Mouse (Mus musculus): ENCODE measurements around the gene Gars.
A peak's percentile ranks its signal among the peaks of the same experiment; 100 is the strongest.

The Gars gene

DNA sequence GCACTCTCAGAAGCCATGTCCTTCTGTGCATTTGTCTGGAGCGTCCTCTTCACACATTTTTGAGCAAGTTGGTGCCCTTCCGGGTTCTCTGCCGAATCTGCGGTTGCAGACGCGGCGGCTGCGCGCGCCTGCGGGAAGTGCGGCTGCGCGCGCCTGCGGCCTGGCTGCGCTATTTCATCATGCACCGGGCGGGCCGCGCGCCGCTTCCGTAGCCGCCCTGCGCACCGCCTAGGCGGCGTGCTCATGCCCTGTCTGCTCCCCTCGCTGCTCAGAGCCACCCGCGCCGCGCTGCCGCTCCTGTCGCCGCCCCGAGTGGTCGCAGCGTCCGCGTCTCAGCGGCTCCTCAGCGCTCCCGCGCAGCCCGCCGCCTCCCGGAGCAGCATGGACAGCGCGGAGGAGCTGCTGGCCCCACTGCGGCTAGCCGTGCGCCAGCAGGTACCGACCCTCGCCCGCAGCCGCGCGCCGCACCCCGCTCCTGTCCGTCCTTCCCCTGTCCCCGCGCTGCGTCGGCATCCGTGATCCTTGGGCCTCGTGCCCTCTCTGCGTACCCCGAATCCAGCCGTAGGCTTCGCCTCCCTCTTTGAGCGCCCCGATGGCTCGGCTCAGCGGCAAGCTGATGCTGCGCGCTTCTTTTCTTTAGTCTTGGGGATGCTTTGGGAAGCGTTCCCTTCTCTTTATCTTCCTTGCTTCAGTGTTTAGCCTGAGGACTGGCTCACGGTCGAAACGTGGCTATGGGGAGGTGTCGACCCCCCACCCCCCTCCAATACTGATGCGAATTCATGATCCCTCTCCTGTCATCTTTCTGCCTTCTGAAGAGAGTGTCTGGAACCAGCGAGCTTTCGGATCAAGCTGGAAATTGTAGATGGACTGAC lies at the start of gene Gars:
Gene Gars (plus strand): TSS at position 209 of the 872 bp plus-strand sequence.
- DNase-seq, result peak; percentile 93

- no peak for DNase-seq
Measured at GRCm38 (mm10) chr6:54988141-54988540, 49.7 kb upstream of the Gars start.

DNA sequence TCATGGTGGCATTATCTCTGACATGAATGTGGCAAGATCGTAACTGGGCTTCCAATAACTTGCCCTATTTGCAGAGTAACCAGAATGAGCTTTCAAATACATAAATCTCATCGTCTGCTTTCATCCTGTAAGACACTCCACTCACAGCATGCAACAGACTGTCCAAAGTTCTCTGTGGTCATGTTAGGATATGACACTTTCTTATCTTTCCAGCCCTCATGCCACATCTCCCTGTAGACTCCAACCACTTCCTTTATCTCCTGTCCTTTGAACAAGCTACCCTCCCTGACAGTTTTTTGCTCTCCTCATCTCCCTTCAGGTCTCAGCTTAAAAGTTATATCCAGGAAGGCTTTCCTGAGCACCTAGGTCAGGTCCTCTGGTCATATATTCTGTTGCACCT lies 46.6 kb upstream of the Gars start:
- DNase-seq, result no peak

GRCm38 (mm10) chr6:54992141-54992540 lies 45.7 kb upstream of the Gars start:
- no peak for DNase-seq

DNA sequence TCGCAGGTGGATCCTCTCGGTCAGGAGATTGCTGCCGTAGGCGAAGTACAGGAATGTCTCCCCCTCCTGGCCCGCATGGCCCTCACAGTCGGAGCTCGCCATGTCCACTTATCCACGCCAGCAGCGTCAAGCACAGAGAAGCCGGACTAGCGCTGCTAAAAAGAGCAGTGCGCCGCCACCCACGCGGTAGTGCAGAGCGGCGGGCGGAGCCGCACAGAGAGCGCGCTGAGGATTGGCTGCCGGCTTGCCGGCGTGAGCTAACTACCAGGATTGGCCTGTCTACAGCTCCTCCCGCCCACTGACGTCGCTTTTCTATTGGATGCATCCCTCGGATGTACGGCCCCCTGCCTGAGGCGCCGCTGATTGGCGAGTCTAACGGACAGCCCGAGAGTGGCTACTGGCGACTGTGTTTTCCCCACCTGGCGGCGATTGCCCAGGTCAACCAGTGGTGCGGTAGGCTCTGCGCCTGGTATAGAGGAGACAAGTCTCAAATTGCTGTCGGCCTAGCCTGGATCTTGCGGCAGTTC lies 45.0 kb upstream of the Gars start, which contains the start of gene Ggct:
Gene Ggct (minus strand): TSS at position 217 of the 527 bp plus-strand sequence.
- peak; percentile 98 for DNase-seq

GRCm38 (mm10) chr6:54996361-54996760 lies 41.4 kb upstream of the Gars start:
- DNase-seq, result no peak

DNA sequence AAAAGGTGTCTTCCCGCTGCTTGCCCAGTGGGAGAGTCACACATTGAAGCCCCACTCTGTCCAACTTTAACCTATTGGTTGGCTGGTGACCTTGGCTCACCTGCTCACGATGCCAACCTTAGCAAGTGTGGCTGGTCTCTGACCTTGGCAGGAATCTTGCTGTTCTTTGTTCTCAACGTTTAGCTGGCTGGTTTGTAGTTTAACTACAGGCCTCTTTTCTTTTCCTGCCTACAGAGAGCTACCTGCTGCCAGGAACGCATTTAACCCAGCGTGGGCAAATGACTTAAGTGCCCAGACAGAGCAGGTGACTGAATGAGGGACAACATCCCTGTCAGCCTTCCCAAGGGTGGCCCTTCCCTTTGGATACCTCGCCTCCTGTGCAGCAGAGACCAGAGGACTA lies 40.1 kb upstream of the Gars start:
- DNase-seq, result no peak

DNA sequence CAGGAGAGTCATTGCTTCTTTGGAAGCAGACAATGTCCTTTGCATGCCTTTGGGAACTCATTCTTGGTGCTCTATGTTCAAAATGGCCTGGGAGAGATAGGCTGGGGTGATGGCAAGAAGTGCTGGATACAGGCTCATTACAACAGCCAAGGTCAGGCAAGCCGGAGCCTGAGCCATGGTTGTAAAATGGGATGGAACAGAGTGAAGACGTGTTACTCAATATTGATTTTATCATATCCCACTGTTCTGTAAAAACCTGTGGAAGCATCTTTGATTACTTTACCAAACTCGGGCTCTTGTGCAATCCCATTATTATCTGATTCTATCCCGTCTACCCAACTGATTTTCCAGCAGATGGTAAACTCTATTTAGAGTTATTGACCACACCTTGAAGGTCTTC lies 36.5 kb upstream of the Gars start:
- no peak for DNase-seq

DNA sequence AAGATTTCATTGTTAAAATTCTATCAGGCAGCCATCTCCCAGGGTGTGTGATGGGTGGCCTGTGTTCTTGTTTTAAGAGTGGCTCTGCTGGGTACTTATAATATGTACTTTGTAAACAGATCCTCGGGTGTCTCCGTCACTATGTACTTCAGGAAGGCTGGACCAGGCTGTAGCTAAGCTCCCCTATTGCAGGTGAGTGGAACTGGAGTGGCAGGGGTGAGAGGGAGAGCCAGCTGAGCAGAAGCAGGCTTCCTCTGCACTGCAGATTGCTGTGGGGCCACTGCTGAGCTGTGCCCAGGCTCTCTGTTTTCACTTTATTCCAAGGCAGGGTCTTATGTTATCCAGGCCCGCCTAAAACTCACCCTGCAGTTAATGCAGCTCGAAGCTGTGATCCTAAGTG lies 35.4 kb upstream of the Gars start:
- no peak for DNase-seq

DNA sequence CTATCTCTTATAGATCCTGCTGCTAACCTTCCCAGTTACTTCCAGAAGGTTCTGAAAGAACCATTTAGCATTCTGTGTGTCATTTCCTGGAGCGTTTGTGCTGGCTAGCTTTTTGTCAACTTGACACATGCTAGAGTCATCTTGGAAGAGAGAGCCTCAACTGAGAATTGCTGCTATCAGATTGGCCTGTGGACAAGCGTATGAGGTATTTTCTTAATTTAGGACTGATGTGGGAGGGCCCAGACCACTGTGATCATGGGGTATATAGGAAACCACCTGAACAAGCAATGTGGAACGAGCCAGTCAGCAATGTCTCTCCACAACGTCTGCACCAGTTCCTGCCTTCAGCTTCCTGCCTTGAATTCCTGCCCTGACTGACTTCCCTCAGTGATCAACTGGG lies 34.2 kb upstream of the Gars start:
- no peak for DNase-seq

DNA sequence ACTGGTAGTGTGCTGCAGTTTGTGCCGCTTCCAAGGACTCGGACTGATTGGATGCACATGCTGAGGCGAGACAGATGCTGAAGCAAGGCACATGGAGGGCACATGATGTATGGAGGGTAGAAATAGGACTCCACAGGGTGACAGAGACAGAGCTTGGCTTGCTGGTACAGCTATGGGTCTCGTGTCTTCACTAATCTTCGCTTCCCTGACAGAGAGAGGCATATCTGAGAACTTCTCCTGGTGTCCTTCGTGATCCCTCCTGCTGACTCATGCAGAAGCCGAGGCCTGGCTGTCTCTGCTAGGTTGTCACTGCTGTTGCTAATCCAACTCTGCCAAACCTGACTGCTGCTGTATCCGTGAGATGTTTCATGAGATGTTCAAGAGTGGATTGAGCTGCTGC lies 29.4 kb upstream of the Gars start:
- DNase-seq, result no peak

DNA sequence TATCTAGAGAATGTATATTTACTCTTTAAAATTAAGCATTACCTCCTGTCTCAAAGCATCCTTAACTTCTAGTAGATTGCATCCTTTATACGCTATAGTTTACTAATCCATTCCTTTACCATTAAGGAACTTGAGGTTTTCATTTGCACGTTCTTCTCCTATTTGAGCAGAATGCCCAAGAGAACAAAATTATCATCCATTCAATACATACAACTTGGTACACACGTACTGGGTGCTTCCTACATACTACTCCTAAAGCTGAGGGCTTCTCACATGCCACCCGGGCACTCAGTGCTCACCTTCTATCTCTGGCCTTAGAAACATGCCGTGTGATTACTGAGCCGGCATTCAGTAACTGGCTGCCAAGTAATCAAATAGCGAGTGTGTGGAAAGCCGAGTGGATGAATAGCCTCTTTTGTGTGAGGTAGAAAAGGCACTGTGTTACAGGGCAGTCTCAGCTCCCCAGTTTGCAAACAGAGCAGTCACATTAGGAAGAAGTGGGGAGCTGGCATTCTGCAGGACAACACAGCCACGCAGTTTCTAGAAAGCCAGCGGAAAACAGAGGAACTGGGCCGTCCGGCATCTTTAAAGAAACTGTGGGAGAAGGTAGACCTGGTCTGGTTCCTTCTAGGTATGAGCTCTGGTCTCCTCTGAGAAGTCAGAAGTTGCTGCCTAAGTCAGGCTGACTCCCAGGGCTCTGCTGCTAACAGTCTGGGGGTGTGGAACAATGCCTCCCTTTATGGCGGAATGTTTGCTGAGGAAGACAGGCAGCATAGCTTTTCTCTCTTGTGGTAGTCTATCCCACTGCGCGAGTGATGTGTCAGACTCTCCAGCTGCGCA lies 28.2 kb upstream of the Gars start:
- DNase-seq, result peak; percentile 53

GRCm38 (mm10) chr6:55010330-55011091 lies 27.3 kb upstream of the Gars start:
- DNase-seq, result no peak

DNA sequence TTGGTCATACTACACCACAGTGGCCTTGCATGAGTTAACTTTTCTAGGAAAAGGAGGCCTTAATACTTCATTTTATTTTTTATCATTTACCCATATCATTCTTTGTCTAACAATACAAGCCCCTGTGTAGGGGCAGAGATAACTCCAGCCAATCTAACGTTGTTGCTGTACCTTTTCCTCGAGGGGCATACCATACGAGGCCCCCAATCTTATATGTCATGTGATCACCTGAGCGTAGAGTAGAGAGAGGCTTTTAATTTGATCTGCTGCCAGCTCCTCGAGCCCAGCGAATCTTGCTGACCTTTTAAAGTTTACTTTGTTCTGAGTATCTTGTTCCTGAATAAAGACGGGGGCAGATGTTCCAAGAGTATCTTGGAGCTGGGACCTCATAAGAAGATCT lies 25.3 kb upstream of the Gars start:
- no peak for DNase-seq

- DNase-seq, result no peak
Measured at GRCm38 (mm10) chr6:55014184-55014583, 23.6 kb upstream of the Gars start.

- peak; percentile 65 for DNase-seq
Measured at GRCm38 (mm10) chr6:55016236-55016635, 21.6 kb upstream of the Gars start.

GRCm38 (mm10) chr6:55016710-55017583 lies 20.9 kb upstream of the Gars start:
- DNase-seq, result peak; percentile 86

DNA sequence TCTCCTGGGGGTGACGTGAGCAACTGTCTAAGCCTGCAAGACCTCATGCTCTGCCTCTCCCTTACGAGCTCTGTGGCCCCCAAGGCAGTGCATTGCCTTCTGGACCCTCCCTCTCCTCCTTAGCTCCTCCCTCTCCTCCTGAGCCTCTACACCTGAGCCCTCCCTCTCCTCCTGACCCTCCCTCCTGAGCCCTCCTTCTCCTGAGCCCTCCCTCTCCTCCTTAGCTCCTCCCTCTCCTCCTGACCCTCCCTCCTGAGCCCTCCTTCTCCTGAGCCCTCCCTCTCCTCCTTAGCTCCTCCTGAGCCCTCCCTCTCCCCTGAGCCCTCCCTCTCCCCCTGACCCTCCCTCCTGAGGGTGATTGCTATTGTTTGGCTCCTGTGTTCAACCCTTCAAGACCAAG lies 19.4 kb upstream of the Gars start:
- no peak for DNase-seq

- no peak for DNase-seq
Measured at GRCm38 (mm10) chr6:55021806-55022205, 16.0 kb upstream of the Gars start.

GRCm38 (mm10) chr6:55027642-55028041 lies 10.2 kb upstream of the Gars start:
- DNase-seq, result no peak

- DNase-seq, result no peak
Measured at GRCm38 (mm10) chr6:55036731-55037130, 1.1 kb upstream of the Gars start.

Data from retina, postnatal 1 day (tissue).